Mouse (Mus musculus) small intestine, adult 2 months (tissue): ENCODE measurements around the gene Arhgap4. TPM values are rescaled to one million over a fixed set of nuclear protein-coding genes. Genes with fewer than 3 reads are reported as not detected.

Experiments
- H3K27ac ChIP-seq: fragments of 200-500 bp; 2 replicates; pipeline ENCODE4 v1.5.1; 2012; ENCODE audit warnings: low read depth, low read length, control low read depth, inconsistent platforms; ENCODE audit not compliant: insufficient read depth
- H3K27me3 ChIP-seq: fragments of 200-500 bp; 2 replicates; pipeline ENCODE4 v1.6.1; 2012; ENCODE audit warnings: mild to moderate bottlenecking, moderate library complexity, low read length, inconsistent platforms; ENCODE audit not compliant: control insufficient read depth, insufficient read depth
- H3K36me3 ChIP-seq: fragments of 200-500 bp; 2 replicates; pipeline ENCODE4 v1.6.1; 2012; ENCODE audit warnings: mild to moderate bottlenecking, low read length, control low read depth, inconsistent platforms; ENCODE audit not compliant: control insufficient read depth, insufficient read depth
- H3K4me1 ChIP-seq: fragments of 200-500 bp; 2 replicates; pipeline ENCODE4 v1.6.1; 2012; ENCODE audit warnings: low read length, inconsistent platforms, mixed read lengths; ENCODE audit not compliant: control insufficient read depth, insufficient read depth, insufficient read length
- H3K4me3 ChIP-seq: fragments of 200-500 bp; 2 replicates; pipeline ENCODE4 v1.5.1; 2012; ENCODE audit warnings: low read depth, mild to moderate bottlenecking, control low read depth, inconsistent platforms, low read length, moderate library complexity
- CTCF ChIP-seq: fragments of 200-500 bp; IDR thresholded peaks from 2 replicates; pipeline ENCODE4 v1.5.1; 2012; ENCODE audit warnings: low read depth, mild to moderate bottlenecking, control low read depth, inconsistent platforms, low read length, moderate library complexity, mixed read lengths; ENCODE audit not compliant: insufficient replicate concordance, insufficient read length; ENCODE audit errors: extremely low read depth
- POLR2A ChIP-seq: fragments of 200-500 bp; IDR thresholded peaks from 2 replicates; pipeline ENCODE4 v1.6.1; 2012; ENCODE audit warnings: low read depth, mild to moderate bottlenecking, control low read depth, inconsistent platforms, low read length, moderate library complexity
- WGBS: fragments of 180-500 bp; shearing (Covaris S2); methylation state at CpG from one replicate; pipeline ENCODE4 v1.1.7; 2018; 5-methylcytosine and 5-hydroxymethylcytosine counted together
- polyA plus RNA-seq: library from polyadenylated mRNA; depleted of rRNA; stranded (reverse); fragments of >200 nt; gene quantifications from 2 replicates; pipeline ENCODE4 v1.2.3, GENCODE M21; 2012

The Arhgap4 gene
- polyA plus RNA-seq, 1 experiment: 16.7 TPM

GRCm38 (mm10) chrX:73942294-73942693, 20.6 kb upstream of the Arhgap4 start:
- Histone ChIP-seq H3K27ac (no peak overlapping the region), H3K4me3 (no peak overlapping the region), H3K4me1 (no peaks in the 10 kb centered on the region), H3K36me3 (peaks cover 45% of the 10 kb centered on the region), H3K27me3 (no peaks in the 10 kb centered on the region)
- TF ChIP-seq POLR2A (no peak), CTCF (no peak)
- 71% methylated on average over 2 of the region's 2 CpGs for WGBS

GRCm38 (mm10) chrX:73941860-73942259, 20.2 kb upstream of the Arhgap4 start:
- Histone ChIP-seq H3K36me3 (peaks cover 41% of the 10 kb centered on the region), H3K27ac (no peak overlapping the region), H3K27me3 (no peaks in the 10 kb centered on the region), H3K4me1 (no peaks in the 10 kb centered on the region), H3K4me3 (no peak overlapping the region)
- WGBS: 38% methylated on average over 2 of the region's 2 CpGs
- TF ChIP-seq POLR2A: no peak
- no peak for TF ChIP-seq CTCF

DNA sequence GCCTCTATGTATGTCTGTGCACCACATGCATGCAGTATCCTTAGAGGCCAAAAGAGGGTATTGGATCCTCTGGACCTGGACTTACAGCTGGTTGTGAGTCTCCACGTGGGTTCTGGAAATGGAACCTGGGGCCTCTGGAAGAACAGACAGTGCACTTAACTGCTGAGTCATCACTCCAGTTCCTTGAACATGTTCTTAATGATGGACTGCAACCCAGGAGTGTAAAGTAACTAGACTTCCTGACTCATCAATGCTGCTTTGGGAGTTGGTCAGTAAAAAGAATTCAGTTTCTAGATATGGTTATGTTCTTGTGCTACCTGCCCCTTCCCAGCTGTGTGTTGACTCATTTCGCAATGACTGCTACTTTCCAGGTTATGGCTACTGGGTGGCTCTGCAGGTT, 10.2 kb upstream of the Arhgap4 start:
- Histone ChIP-seq H3K27me3 (no peaks in the 10 kb centered on the region), H3K4me1 (no peaks in the 10 kb centered on the region), H3K36me3 (no peaks in the 10 kb centered on the region), H3K4me3 (no peak overlapping the region), H3K27ac (no peak overlapping the region)
- TF ChIP-seq CTCF (no peak), POLR2A (no peak)
- WGBS: 56% methylated on average over 2 of the region's 2 CpGs

DNA sequence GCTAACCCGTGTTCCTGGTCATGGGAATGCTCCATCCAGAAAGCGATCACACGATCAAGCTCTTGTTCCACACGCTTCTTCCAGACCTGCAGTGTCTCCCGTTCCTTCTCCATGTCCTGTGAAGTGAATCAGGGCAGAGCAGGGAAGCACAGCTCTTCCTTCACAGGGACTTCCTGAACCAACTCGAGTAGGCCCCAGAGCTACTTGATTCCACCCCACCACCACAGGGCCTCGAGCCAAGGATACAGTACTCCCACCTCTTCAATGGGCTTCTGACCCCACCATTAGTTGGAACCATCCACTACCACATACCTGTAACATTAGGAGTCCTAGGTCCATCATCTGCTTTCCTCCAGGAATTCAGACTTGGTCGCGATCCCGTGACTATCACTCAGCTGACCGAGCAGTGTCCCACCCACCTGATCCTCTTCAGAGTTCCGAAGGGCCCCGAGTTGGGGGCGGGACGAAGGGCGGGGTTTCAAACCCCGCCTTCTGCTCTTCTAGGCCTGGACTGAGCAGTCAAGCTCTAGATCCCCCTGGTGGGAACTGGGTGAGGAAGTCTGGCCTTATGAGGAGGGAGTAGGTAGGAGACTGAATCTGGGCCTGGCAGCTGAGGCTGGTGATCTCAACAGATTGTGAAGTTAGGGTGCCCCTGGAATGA, 8.9 kb upstream of the Arhgap4 start, which contains the start of gene Renbp:
Gene Renbp (minus strand): TSS at position 449 of the 661 bp plus-strand sequence.
- H3K4me1 ChIP-seq: no peaks in the 10 kb centered on the region
- peak within 1 kb of the TSS; percentile 52 for H3K4me3 ChIP-seq
- H3K27me3 ChIP-seq: no peaks in the 10 kb centered on the region
- no peaks in the 10 kb centered on the region for H3K36me3 ChIP-seq
- TF ChIP-seq POLR2A (no peak), CTCF (no peak)
- WGBS: 36% methylated on average over 17 of the region's 17 CpGs
- no peak within 1 kb of the TSS for H3K27ac ChIP-seq

- WGBS: 71% methylated on average over 8 of the region's 8 CpGs
- H3K36me3 ChIP-seq: peaks cover 6% of the 10 kb centered on the region
- H3K27ac ChIP-seq: peak overlapping the region; percentile 50
- peak overlapping the region; percentile 93 for H3K4me3 ChIP-seq
- H3K27me3 ChIP-seq: no peaks in the 10 kb centered on the region
- H3K4me1 ChIP-seq: no peaks in the 10 kb centered on the region
- TF ChIP-seq CTCF: no peak
Measured at GRCm38 (mm10) chrX:73922550-73922882, 846 bp upstream of the Arhgap4 start.

DNA sequence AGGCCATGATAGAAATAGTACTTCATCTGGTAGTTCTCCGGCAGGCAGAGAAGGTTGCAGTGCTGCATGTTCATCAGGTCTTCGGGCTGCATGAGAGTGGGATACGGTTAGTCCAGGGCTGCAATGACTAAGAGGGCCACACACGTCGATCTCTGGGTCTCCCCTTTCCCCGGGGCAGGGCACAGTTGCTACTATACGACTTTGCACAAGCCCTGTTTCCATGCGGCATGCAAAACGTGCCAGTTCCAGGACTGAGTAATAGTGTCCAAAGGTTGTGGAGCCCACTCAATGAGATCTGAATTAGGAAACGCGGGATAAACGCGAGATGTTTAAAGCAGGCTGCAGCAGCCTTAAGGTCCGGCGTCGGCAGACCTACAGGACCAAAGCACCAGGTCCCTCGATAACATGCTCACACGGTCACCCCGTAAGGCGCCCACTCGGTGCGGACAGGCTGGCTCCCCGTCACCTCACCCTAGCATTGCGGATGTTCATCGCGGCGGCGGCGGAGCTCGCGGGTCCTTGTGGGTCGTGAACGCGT, 316 bp downstream of the Arhgap4 start:
- no peak for TF ChIP-seq CTCF
- peak overlapping the region; percentile 75 for H3K27ac ChIP-seq
- no peaks in the 10 kb centered on the region for H3K27me3 ChIP-seq
- no peaks in the 10 kb centered on the region for H3K4me1 ChIP-seq
- peaks cover 9% of the 10 kb centered on the region for H3K36me3 ChIP-seq
- peak overlapping the region; percentile 93 for H3K4me3 ChIP-seq
- 12% methylated on average over 34 of the region's 34 CpGs for WGBS

DNA sequence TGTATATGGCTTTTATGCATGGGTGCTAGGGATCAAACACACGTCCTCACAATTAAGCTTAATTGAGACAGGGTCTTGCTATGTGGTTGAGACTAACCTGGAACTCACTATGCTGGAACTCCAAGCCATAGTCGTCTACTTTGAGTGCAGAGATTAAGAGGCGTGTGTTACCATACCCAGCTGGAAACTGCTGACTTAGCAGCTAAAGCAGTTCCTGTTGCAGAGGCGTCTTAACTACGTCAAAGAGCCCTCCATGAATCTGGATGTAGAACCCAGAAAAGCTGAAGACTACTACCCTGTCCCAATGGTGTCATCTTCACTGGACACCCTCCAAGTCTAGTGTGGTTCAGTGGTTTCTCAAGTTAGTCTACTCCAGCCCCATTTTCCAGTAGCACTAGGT, 3.0 kb downstream of the Arhgap4 start:
- peaks cover 9% of the 10 kb centered on the region for H3K36me3 ChIP-seq
- H3K4me1 ChIP-seq: no peaks in the 10 kb centered on the region
- H3K27me3 ChIP-seq: no peaks in the 10 kb centered on the region
- WGBS: 79% methylated on average over 5 of the region's 5 CpGs
- H3K4me3 ChIP-seq: no peak overlapping the region
- no peak for TF ChIP-seq POLR2A
- TF ChIP-seq CTCF: no peak
- no peak overlapping the region for H3K27ac ChIP-seq
